Mouse (Mus musculus) c-Kit-positive CD71-positive TER-119-negative erythroid progenitor cells, embryonic 14.5 days (primary cell): ENCODE data around the gene Dcaf10.
"Not testable (repeated sequence)": the region's sequence is repeated elsewhere in the genome, so short reads cannot be mapped to it uniquely, and the experiment has no call there.

Source experiments
- DNase-seq: peaks from one replicate; pipeline ENCODE4 v3.0.0-alpha.2; 2013; ENCODE audit warnings: low read depth

The Dcaf10 gene

GRCm38 (mm10) chr4:45393658-45394057, 51.8 kb downstream of the Dcaf10 start:
- DNase-seq: no peak

- not testable (repeated sequence) for DNase-seq
Measured at GRCm38 (mm10) chr4:45396211-45396610, 54.3 kb downstream of the Dcaf10 start.

GRCm38 (mm10) chr4:45398315-45398714, 56.4 kb downstream of the Dcaf10 start:
- not testable (repeated sequence) for DNase-seq

- no peak for DNase-seq
Measured at GRCm38 (mm10) chr4:45399421-45400210, 57.7 kb downstream of the Dcaf10 start.

GRCm38 (mm10) chr4:45402281-45402680, 60.4 kb downstream of the Dcaf10 start:
- DNase-seq: no peak

GRCm38 (mm10) chr4:45402878-45403498, 61.1 kb downstream of the Dcaf10 start:
- peak; percentile 87 for DNase-seq

- no peak for DNase-seq
Measured at GRCm38 (mm10) chr4:45403499-45403878, 61.6 kb downstream of the Dcaf10 start.

GRCm38 (mm10) chr4:45404086-45404485, 62.2 kb downstream of the Dcaf10 start:
- no peak for DNase-seq

- DNase-seq: no peak
Measured at GRCm38 (mm10) chr4:45405315-45405714, 63.4 kb downstream of the Dcaf10 start.

GRCm38 (mm10) chr4:45406397-45406796, 64.5 kb downstream of the Dcaf10 start:
- DNase-seq: no peak

GRCm38 (mm10) chr4:45407001-45407702, 65.3 kb downstream of the Dcaf10 start:
- peak; percentile 69 for DNase-seq

GRCm38 (mm10) chr4:45407703-45408334, 65.9 kb downstream of the Dcaf10 start:
- peak; percentile 50 for DNase-seq

- DNase-seq: peak; percentile 89
Measured at GRCm38 (mm10) chr4:45408427-45409132, 66.7 kb downstream of the Dcaf10 start, which contains the start of gene Slc25a51. Slc25a51 (minus strand) TSS chr4:45408766.

GRCm38 (mm10) chr4:45409270-45409669, 67.4 kb downstream of the Dcaf10 start:
- DNase-seq: peak; percentile 79

GRCm38 (mm10) chr4:45411181-45411790, 69.4 kb downstream of the Dcaf10 start:
- DNase-seq: no peak

- DNase-seq: no peak
Measured at GRCm38 (mm10) chr4:45412433-45413192, 70.7 kb downstream of the Dcaf10 start.

GRCm38 (mm10) chr4:45413674-45414338, 71.9 kb downstream of the Dcaf10 start:
- DNase-seq: no peak

- DNase-seq: no peak
Measured at GRCm38 (mm10) chr4:45416314-45416713, 74.4 kb downstream of the Dcaf10 start.

GRCm38 (mm10) chr4:45418229-45418950, 76.5 kb downstream of the Dcaf10 start:
- DNase-seq: no peak
